Mouse (Mus musculus) neutrophil, adult 5-6 weeks (primary cell): ENCODE measurements around the gene Gm10300. TPM values are rescaled to one million over a fixed set of nuclear protein-coding genes. Genes with fewer than 3 reads are reported as not detected.
A peak's percentile ranks its signal among the peaks of the same experiment; 100 is the strongest.

ENCODE experiments used
- ATAC-seq: fragments of 151-379, 151-347 bp; 2 replicates; pipeline ENCODE4 v1.8.0; 2017; ENCODE audit warnings: mild to moderate bottlenecking, moderate TSS enrichment; ENCODE audit not compliant: insufficient number of reproducible peaks, poor library complexity, low FRiP score, severe bottlenecking; ENCODE audit errors: extremely low read depth
- total RNA-seq: library from RNA; stranded (forward); fragments of 200-1000 nt; gene quantifications from 2 replicates; pipeline ENCODE4 v1.2.3, GENCODE M21; 2017

Gene Gm10300
- total RNA-seq, 1 experiment from 2014 or later: 0.70 TPM

GRCm38 (mm10) chr4:132075796-132076195 lies 1.3 kb downstream of the Gm10300 start:
- no peak for ATAC-seq

- no peak for ATAC-seq
Measured at GRCm38 (mm10) chr4:132076480-132077405, 2.2 kb downstream of the Gm10300 start.

- no peak for ATAC-seq
Measured at GRCm38 (mm10) chr4:132077445-132077844, 2.9 kb downstream of the Gm10300 start.

GRCm38 (mm10) chr4:132078296-132078714 lies 3.8 kb downstream of the Gm10300 start:
- ATAC-seq: peak; percentile 45

GRCm38 (mm10) chr4:132079555-132080275 lies 5.2 kb downstream of the Gm10300 start:
- 0 out of 2 replicates have a peak, but pooled peaks have one; percentile 21 for ATAC-seq

- no peak for ATAC-seq
Measured at GRCm38 (mm10) chr4:132080492-132080983, 6.0 kb downstream of the Gm10300 start.

- ATAC-seq: no peak
Measured at GRCm38 (mm10) chr4:132085114-132085513, 10.6 kb downstream of the Gm10300 start.

GRCm38 (mm10) chr4:132088921-132089320 lies 14.4 kb downstream of the Gm10300 start:
- peak; percentile 61; the same call in 1 of the 2 replicates for ATAC-seq

GRCm38 (mm10) chr4:132093136-132093535 lies 18.6 kb downstream of the Gm10300 start:
- no peak for ATAC-seq

- no peak for ATAC-seq
Measured at GRCm38 (mm10) chr4:132093928-132094327, 19.4 kb downstream of the Gm10300 start.

GRCm38 (mm10) chr4:132095043-132095442 lies 20.5 kb downstream of the Gm10300 start:
- ATAC-seq: no peak

GRCm38 (mm10) chr4:132099548-132099947 lies 25.1 kb downstream of the Gm10300 start:
- ATAC-seq: no peak

- ATAC-seq: no peak
Measured at GRCm38 (mm10) chr4:132101152-132101551, 26.7 kb downstream of the Gm10300 start.

GRCm38 (mm10) chr4:132108221-132108620 lies 33.7 kb downstream of the Gm10300 start:
- ATAC-seq: no peak

- ATAC-seq: no peak
Measured at GRCm38 (mm10) chr4:132111227-132111626, 36.7 kb downstream of the Gm10300 start.

- no peak for ATAC-seq
Measured at GRCm38 (mm10) chr4:132113411-132114095, 39.1 kb downstream of the Gm10300 start.

- ATAC-seq: no peak
Measured at GRCm38 (mm10) chr4:132116315-132116714, 41.8 kb downstream of the Gm10300 start.

- ATAC-seq: no peak
Measured at GRCm38 (mm10) chr4:132119566-132119965, 45.1 kb downstream of the Gm10300 start.

GRCm38 (mm10) chr4:132121674-132122073 lies 47.2 kb downstream of the Gm10300 start:
- ATAC-seq: no peak
